ENCODE assay signal across 11 mouse cellular contexts in genomic region chr7:101503803-101504202, GRCm38 (mm10).
DNase-seq lines count a peak whose midpoint lies in the region; ATAC-seq and TF ChIP-seq lines count a peak whose summit lies in the region.
"Had no signal": no experiment of that assay in that cellular context is flagged by ENCODE, and none has a peak within 500 bp of the region (broad histone marks: within the 10 kb centered on the region; RNA-seq: fewer than 3 reads in every experiment).

No protein-coding gene starts in this region.

- H3K9ac ChIP-seq in intestine, embryonic 14.5 days (ENCODE audit: low read length): no peak overlapping the region
- no peak overlapping the region for H3K9ac ChIP-seq in intestine, embryonic 16.5 days (ENCODE audit: low read depth, low read length)
- no peak overlapping the region for H3K9ac ChIP-seq in forebrain, embryonic 12.5 days
- no peak overlapping the region for H3K9ac ChIP-seq in forebrain, embryonic 13.5 days

- H3K4me3 ChIP-seq in intestine, embryonic 14.5 days (ENCODE audit: low read depth, low read length): no peak overlapping the region
- H3K4me3 ChIP-seq in intestine, embryonic 16.5 days (ENCODE audit: low read length): no peak overlapping the region
- H3K4me3 ChIP-seq in embryonic facial prominence, embryonic 10.5 days: peak overlapping the region; percentile 51; the same call in 1 of the 2 replicates
- peak overlapping the region; percentile 5 for H3K4me3 ChIP-seq in megakaryocyte, embryonic 14.5 days (replicated peaks)
- no peak overlapping the region for H3K4me3 ChIP-seq in forebrain, embryonic 12.5 days (replicated peaks)
- no peak overlapping the region for H3K4me3 ChIP-seq in layer of hippocampus, adult 2 months
- no peak overlapping the region for H3K4me3 ChIP-seq in forebrain, embryonic 13.5 days

- 0 out of 2 replicates have a peak, but pooled peaks have one; percentile 9 for ATAC-seq in intestine, embryonic 14.5 days (replicated peaks; ENCODE audit: low FRiP score, low TSS enrichment, low read depth)
- ATAC-seq in intestine, embryonic 16.5 days: no peak
- no peak for ATAC-seq in forebrain, embryonic 12.5 days (ENCODE audit: low FRiP score)
- ATAC-seq in forebrain, embryonic 13.5 days: no peak
- ATAC-seq: hindbrain, postnatal 0 days had no signal

- no peaks in the 10 kb centered on the region for H3K36me3 ChIP-seq in intestine, embryonic 14.5 days (ENCODE audit: control insufficient read depth, insufficient read depth, low read length)
- no peaks in the 10 kb centered on the region for H3K36me3 ChIP-seq in intestine, embryonic 16.5 days (ENCODE audit: control insufficient read depth, insufficient read depth, low read length)
- H3K36me3 ChIP-seq in embryonic facial prominence, embryonic 10.5 days (replicated peaks): no peaks in the 10 kb centered on the region
- H3K36me3 ChIP-seq in megakaryocyte, embryonic 14.5 days (replicated peaks; ENCODE audit: low read length): no peaks in the 10 kb centered on the region
- H3K36me3 ChIP-seq in forebrain, embryonic 12.5 days (replicated peaks): no peaks in the 10 kb centered on the region
- no peaks in the 10 kb centered on the region for H3K36me3 ChIP-seq in forebrain, embryonic 13.5 days (ENCODE audit: poor library complexity, severe bottlenecking)
- H3K36me3 ChIP-seq: forebrain, embryonic 10.5 days had no signal

- no peaks in the 10 kb centered on the region for H3K9me3 ChIP-seq in intestine, embryonic 14.5 days (ENCODE audit: control insufficient read depth, low read length)
- no peaks in the 10 kb centered on the region for H3K9me3 ChIP-seq in intestine, embryonic 16.5 days (ENCODE audit: control insufficient read depth, low read length)
- peaks cover 6% of the 10 kb centered on the region; the same call in 1 of the 2 replicates for H3K9me3 ChIP-seq in embryonic facial prominence, embryonic 10.5 days
- H3K9me3 ChIP-seq in megakaryocyte, embryonic 14.5 days: no peaks in the 10 kb centered on the region
- H3K9me3 ChIP-seq in forebrain, embryonic 12.5 days: 0 out of 2 replicates have a peak, but pooled peaks cover 3% of the 10 kb centered on the region
- H3K9me3 ChIP-seq in forebrain, embryonic 13.5 days (replicated peaks): no peaks in the 10 kb centered on the region

- TF ChIP-seq CTCF in layer of hippocampus, adult 2 months (conservative IDR thresholded peaks at IDR 0.05): no peak

- DNase-seq in intestine, embryonic 14.5 days (ENCODE audit: low spot score): no peak
- DNase-seq in CD4-positive, CD25-positive, alpha-beta regulatory T cell, adult 2 months (ENCODE audit: low read depth, low spot score): peak; percentile 75
- no peak for DNase-seq in embryonic facial prominence, embryonic 10.5 days (ENCODE audit: low spot score)
- DNase-seq in layer of hippocampus, adult 2 months (ENCODE audit: low spot score in 2 of 2): no peak
- DNase-seq: cerebellum, adult 11-12 months had no signal

- H3K27me3 ChIP-seq in intestine, embryonic 14.5 days (replicated peaks; ENCODE audit: control insufficient read depth, insufficient read depth, low read length): peaks cover 16% of the 10 kb centered on the region
- peaks cover 7% of the 10 kb centered on the region for H3K27me3 ChIP-seq in intestine, embryonic 16.5 days (replicated peaks; ENCODE audit: control insufficient read depth, insufficient read depth, low read length)
- H3K27me3 ChIP-seq in embryonic facial prominence, embryonic 10.5 days (replicated peaks; ENCODE audit: low read depth, poor library complexity, severe bottlenecking): peaks cover 58% of the 10 kb centered on the region
- H3K27me3 ChIP-seq in megakaryocyte, embryonic 14.5 days (replicated peaks): peaks cover 70% of the 10 kb centered on the region
- H3K27me3 ChIP-seq in forebrain, embryonic 12.5 days: peaks cover 46% of the 10 kb centered on the region
- H3K27me3 ChIP-seq in forebrain, embryonic 13.5 days: peaks cover 38% of the 10 kb centered on the region

- H3K4me2 ChIP-seq in intestine, embryonic 14.5 days (ENCODE audit: low read length): no peak overlapping the region
- no peak overlapping the region for H3K4me2 ChIP-seq in intestine, embryonic 16.5 days (ENCODE audit: low read depth, low read length)
- no peak overlapping the region for H3K4me2 ChIP-seq in forebrain, embryonic 12.5 days
- no peak overlapping the region for H3K4me2 ChIP-seq in forebrain, embryonic 13.5 days

- no peak overlapping the region for H3K27ac ChIP-seq in intestine, embryonic 14.5 days (ENCODE audit: low read depth)
- no peak overlapping the region for H3K27ac ChIP-seq in intestine, embryonic 16.5 days (ENCODE audit: low read length)
- H3K27ac ChIP-seq in embryonic facial prominence, embryonic 10.5 days (replicated peaks): no peak overlapping the region
- H3K27ac ChIP-seq in forebrain, embryonic 12.5 days: no peak overlapping the region
- H3K27ac ChIP-seq in layer of hippocampus, adult 2 months: no peak overlapping the region
- H3K27ac ChIP-seq in forebrain, embryonic 13.5 days: no peak overlapping the region
- H3K27ac ChIP-seq: forebrain, embryonic 10.5 days; hindbrain, postnatal 0 days had no signal

- 24% methylated on average over 7 of the region's 7 CpGs for whole genome bisulfite sequencing in intestine, embryonic 14.5 days
- WGBS in intestine, embryonic 16.5 days: 22% methylated on average over 7 of the region's 7 CpGs
- 41% methylated on average over 7 of the region's 7 CpGs for WGBS in embryonic facial prominence, embryonic 10.5 days
- 49% methylated on average over 7 of the region's 7 CpGs for whole genome bisulfite sequencing in forebrain, embryonic 12.5 days
- 49% methylated on average over 7 of the region's 7 CpGs for WGBS in forebrain, embryonic 13.5 days

- no peaks in the 10 kb centered on the region for H3K4me1 ChIP-seq in intestine, embryonic 14.5 days (replicated peaks; ENCODE audit: control insufficient read depth, insufficient read depth, low read length)
- peaks cover 11% of the 10 kb centered on the region; the same call in 1 of the 2 replicates for H3K4me1 ChIP-seq in intestine, embryonic 16.5 days (ENCODE audit: control insufficient read depth, insufficient read depth, low read length)
- H3K4me1 ChIP-seq in embryonic facial prominence, embryonic 10.5 days: peaks cover 20% of the 10 kb centered on the region
- H3K4me1 ChIP-seq in megakaryocyte, embryonic 14.5 days: peaks cover 24% of the 10 kb centered on the region
- peaks cover 10% of the 10 kb centered on the region for H3K4me1 ChIP-seq in forebrain, embryonic 12.5 days
- H3K4me1 ChIP-seq in forebrain, embryonic 13.5 days: peaks cover 10% of the 10 kb centered on the region

Comparison
In these comparisons a context has a peak if more than half of its experiments do, and no peak if none do; other contexts are left out.
1. H3K4me3 ChIP-seq: peak in embryonic facial prominence, embryonic 10.5 days (single experiment) and megakaryocyte, embryonic 14.5 days (single experiment); none in intestine, embryonic 14.5 days (single experiment), intestine, embryonic 16.5 days (single experiment), forebrain, embryonic 12.5 days (single experiment), layer of hippocampus, adult 2 months (single experiment) and forebrain, embryonic 13.5 days (single experiment).